In the genomic region with DNA sequence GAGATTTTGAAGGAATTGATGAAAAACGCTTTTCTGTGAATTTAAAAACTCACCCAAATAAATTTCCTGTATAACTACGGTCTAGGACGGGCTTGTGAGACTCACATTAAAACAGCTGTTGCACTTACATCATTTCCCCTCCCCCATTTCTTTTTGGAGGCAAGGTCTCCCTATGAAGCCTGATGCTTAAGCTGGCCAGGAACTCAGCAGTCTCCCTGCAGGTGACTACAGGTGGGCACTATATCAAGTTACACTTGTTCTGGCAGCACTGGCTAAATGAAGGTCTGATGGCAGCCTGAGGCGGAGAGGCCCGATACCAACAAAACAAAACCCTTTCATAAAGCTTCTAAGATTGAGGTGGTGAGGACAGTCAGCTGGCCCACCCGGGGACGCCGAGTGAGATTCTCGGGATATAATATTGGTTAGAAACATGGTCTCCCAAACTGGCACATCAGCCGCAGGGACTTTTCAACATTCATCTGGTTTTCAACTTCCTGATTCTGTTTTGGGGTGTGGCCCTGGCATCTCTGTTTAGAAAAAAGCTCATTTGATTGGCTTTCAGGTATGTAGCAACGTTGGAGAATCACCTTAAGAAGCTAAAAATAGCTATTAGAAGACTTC, we compare ENCODE assay signal across 8 mouse cellular contexts. TPM values are rescaled to one million over a fixed set of nuclear protein-coding genes. Genes with fewer than 3 reads are reported as not detected.
DNase-seq lines count a peak whose midpoint lies in the region; ATAC-seq and TF ChIP-seq lines count a peak whose summit lies in the region.

No protein-coding gene starts in this region.

- H3K27ac ChIP-seq in kidney, postnatal 0 days, result peak overlapping the region; percentile 97
- H3K27ac ChIP-seq in macrophage, result peak overlapping the region; percentile 47
- H3K27ac ChIP-seq in stomach, embryonic 16.5 days (ENCODE audit: low read length), result peak overlapping the region; percentile 96

- 0 out of 2 replicates have a peak, but pooled peaks have one; percentile 0 for ATAC-seq in frontal cortex, adult (ENCODE audit: low TSS enrichment)
- ATAC-seq in kidney, postnatal 0 days (replicated peaks; ENCODE audit: low FRiP score, low read depth), result no peak
- ATAC-seq in stomach, embryonic 16.5 days (ENCODE audit: insufficient read depth, low FRiP score), result no peak

- peak overlapping the region; percentile 68 for H3K4me2 ChIP-seq in kidney, postnatal 0 days (ENCODE audit: low read length)
- H3K4me2 ChIP-seq in stomach, embryonic 16.5 days (ENCODE audit: low read depth, low read length), result peak overlapping the region; percentile 67

- 0 out of 2 replicates have a peak, but pooled peaks cover 5% of the 10 kb centered on the region for H3K4me1 ChIP-seq in kidney, postnatal 0 days (replicated peaks; ENCODE audit: insufficient read depth, low read length)
- H3K4me1 ChIP-seq in stomach, embryonic 16.5 days (ENCODE audit: control insufficient read depth, insufficient read depth, low read length), result peaks cover 14% of the 10 kb centered on the region

- 5% methylated on average over 11 of the region's 11 CpGs for WGBS in kidney, postnatal 0 days
- WGBS in macrophage (ENCODE audit: missing documents), result 28% methylated on average over 11 of the region's 11 CpGs
- 4% methylated on average over 11 of the region's 11 CpGs for WGBS in stomach, embryonic 16.5 days

- no peaks in the 10 kb centered on the region for H3K9me3 ChIP-seq in kidney, postnatal 0 days (replicated peaks; ENCODE audit: low read length)
- H3K9me3 ChIP-seq in stomach, embryonic 16.5 days (replicated peaks; ENCODE audit: control insufficient read depth, low read length), result no peaks in the 10 kb centered on the region

- H3K9ac ChIP-seq in kidney, postnatal 0 days (ENCODE audit: low read depth, low read length), result peak overlapping the region; percentile 98
- H3K9ac ChIP-seq in stomach, embryonic 16.5 days (ENCODE audit: low read length), result peak overlapping the region; percentile 98

- peak overlapping the region; percentile 99 for H3K4me3 ChIP-seq in kidney, postnatal 0 days (replicated peaks; ENCODE audit: low read depth, low read length)
- H3K4me3 ChIP-seq in macrophage (ENCODE audit: inconsistent target), result peak overlapping the region; percentile 66
- peak overlapping the region; percentile 96 for H3K4me3 ChIP-seq in stomach, embryonic 16.5 days (replicated peaks; ENCODE audit: low read length)

- H3K79me2 ChIP-seq in macrophage (ENCODE audit: inconsistent target), result peaks cover 36% of the 10 kb centered on the region

- no peaks in the 10 kb centered on the region for H3K36me3 ChIP-seq in kidney, postnatal 0 days (ENCODE audit: insufficient read depth, low read length)
- H3K36me3 ChIP-seq in macrophage (ENCODE audit: inconsistent target), result no peaks in the 10 kb centered on the region
- H3K36me3 ChIP-seq in stomach, embryonic 16.5 days (ENCODE audit: control insufficient read depth, insufficient read depth, low read length), result no peaks in the 10 kb centered on the region

- no peak for TF ChIP-seq CTCF in kidney, postnatal 0 days (IDR thresholded peaks at IDR 0.05; ENCODE audit: low read depth)

- DNase-seq in cerebellum, adult 11-12 months, result peak; percentile 57
- no peak for DNase-seq in cerebellum, adult 8-10 months
- peak; percentile 82 for DNase-seq in 416B (ENCODE audit: low read depth)
- peak; percentile 54 for DNase-seq in c-Kit-positive CD71-positive TER-119-positive erythroid progenitor cells, embryonic 14.5 days (ENCODE audit: low spot score)
- no peak for DNase-seq in kidney, postnatal 0 days (ENCODE audit: low spot score)

- H3K27me3 ChIP-seq in kidney, postnatal 0 days (ENCODE audit: insufficient read depth, low read length), result no peaks in the 10 kb centered on the region
- no peaks in the 10 kb centered on the region for H3K27me3 ChIP-seq in stomach, embryonic 16.5 days (ENCODE audit: control insufficient read depth, insufficient read depth, low read length)

RNA-seq across cellular contexts. Expression of gene Trim33, which starts 0.4 kb away (rescaled TPM):
- polyA plus RNA-seq in kidney, postnatal 0 days (2015; fragmentation: Nextera tagmentation; extraction: Ambion mirVana), result 12.6 and 12.9 TPM in 2 replicates
- 10 to 100 TPM; 27.1 to 86.9 (median 61.9) TPM for total RNA-seq in macrophage (2018; cell fraction: chromatin; rRNA removed)
- 10 to 100 TPM; 14.2 to 25.9 (median 18.3) TPM for total RNA-seq in macrophage (2018; cell fraction: cytosol; rRNA removed)
- total RNA-seq in macrophage (2018; cell fraction: nucleus; rRNA removed), result 10 to 100 TPM; 16.2 to 60.5 (median 36.2) TPM
- 15.4 to 24.5 TPM (median 16.6 TPM) in 3 replicates for polyA plus RNA-seq in macrophage (2018)
- polyA plus RNA-seq in stomach, embryonic 16.5 days (2015; fragmentation: Nextera tagmentation; extraction: Ambion mirVana), result 15.9 and 20.7 TPM in 2 replicates

Comparison
In these comparisons a context has a peak if more than half of its experiments do, and no peak if none do; other contexts are left out.
1. DNase-seq: peak in cerebellum, adult 11-12 months (single experiment), 416B (single experiment) and c-Kit-positive CD71-positive TER-119-positive erythroid progenitor cells, embryonic 14.5 days (single experiment); none in cerebellum, adult 8-10 months (single experiment) and kidney, postnatal 0 days (single experiment).
2. H3K27ac ChIP-seq: peak in every context shown above with its lines; median percentile 97 in kidney, postnatal 0 days; 96 in stomach, embryonic 16.5 days; 47 in macrophage.
3. Peak in every context shown above with its lines, with median percentiles within 50 percentile points of each other: H3K4me3 ChIP-seq.